Mouse (Mus musculus) thymus, adult 2 months (tissue): ENCODE results near the gene Mindy3.

Source experiments
- CTCF ChIP-seq: fragments of 200-500 bp; IDR thresholded peaks from 2 replicates; pipeline ENCODE4 v1.5.1; 2012; ENCODE audit warnings: mild to moderate bottlenecking, control low read depth, low read length, moderate library complexity, borderline replicate concordance; ENCODE audit not compliant: control insufficient read depth, poor library complexity, insufficient read depth; ENCODE audit errors: extremely low read depth
- POLR2A ChIP-seq: fragments of 200-500 bp; IDR thresholded peaks from 2 replicates; pipeline ENCODE4 v1.6.1; 2012; ENCODE audit warnings: mild to moderate bottlenecking, low read length, control low read depth, moderate library complexity; ENCODE audit not compliant: control insufficient read depth, poor library complexity, insufficient read depth; ENCODE audit errors: extremely low read depth

- no peak for TF ChIP-seq CTCF
- TF ChIP-seq POLR2A, result no peak
Measured at GRCm38 (mm10) chr2:12320914-12321313, 98.4 kb downstream of the Mindy3 start.
